Mouse (Mus musculus) hindbrain, embryonic 10.5 days (tissue): Measurements from ENCODE around the gene Rhbdd2. TPM values are rescaled to one million over a fixed set of nuclear protein-coding genes. Genes with fewer than 3 reads are reported as not detected.

Source experiments
- DNase-seq: peaks from one replicate; pipeline ENCODE4 v3.0.0-alpha.2; 2017; ENCODE audit warnings: low spot score
- H3K27ac ChIP-seq: fragments of 300-500 bp; sonication (generic); 2 replicates; pipeline ENCODE4 v1.5.1; 2016; ENCODE audit warnings: mild to moderate bottlenecking, moderate library complexity
- H3K27me3 ChIP-seq: fragments of 300-500 bp; sonication (generic); 2 replicates; pipeline ENCODE4 v1.6.1; 2016; ENCODE audit warnings: mild to moderate bottlenecking; ENCODE audit not compliant: poor library complexity, insufficient read depth, severe bottlenecking
- H3K36me3 ChIP-seq: fragments of 300-500 bp; sonication (generic); 2 replicates; pipeline ENCODE4 v1.6.1; 2016; ENCODE audit warnings: mild to moderate bottlenecking, moderate library complexity
- H3K4me1 ChIP-seq: fragments of 300-500 bp; sonication (generic); replicated peaks from 2 replicates; pipeline ENCODE4 v1.6.1; 2016; ENCODE audit warnings: mild to moderate bottlenecking
- H3K4me3 ChIP-seq: fragments of 300-500 bp; sonication (generic); 2 replicates; pipeline ENCODE4 v1.5.1; 2016; ENCODE audit warnings: mild to moderate bottlenecking, moderate library complexity
- H3K9me3 ChIP-seq: fragments of 300-500 bp; sonication (generic); 2 replicates; pipeline ENCODE4 v1.6.1; 2016; ENCODE audit warnings: mild to moderate bottlenecking, moderate library complexity
- WGBS: fragments of 180-500 bp; shearing (Covaris S2); methylation state at CpG from one replicate; pipeline ENCODE4 v1.1.7; 2016; 5-methylcytosine and 5-hydroxymethylcytosine counted together
- polyA plus RNA-seq: library from polyadenylated mRNA; unstranded; fragments of >200 nt; fragmentation: Nextera tagmentation; extraction: Ambion mirVana; gene quantifications from 2 replicates; pipeline ENCODE4 v1.2.1, GENCODE M21; 2016

Rhbdd2 gene
- polyA plus RNA-seq, 1 experiment from 2014 or later: 65.6 TPM

DNA sequence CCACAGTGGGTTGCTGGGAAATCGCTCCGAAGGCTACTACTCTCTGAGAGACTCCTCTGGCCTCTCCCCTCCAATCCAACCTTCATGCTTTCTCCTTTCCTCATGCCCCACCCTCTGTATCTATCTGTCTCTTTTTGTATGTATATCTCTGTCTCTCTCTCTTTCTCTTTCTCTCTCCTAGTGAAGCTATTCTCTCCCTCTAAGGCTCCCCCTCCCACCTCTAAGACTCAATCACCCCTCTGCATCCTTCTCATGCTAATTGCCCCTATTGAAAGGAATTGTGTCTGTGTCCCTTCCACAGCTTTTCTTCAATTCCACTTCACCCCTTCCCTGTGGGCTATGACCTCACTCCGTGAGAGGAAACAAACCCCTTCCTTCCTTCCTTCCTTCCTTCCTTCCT is 3.0 kb upstream of the Rhbdd2 start:
- 83% methylated on average over 3 of the region's 3 CpGs for WGBS
- Histone ChIP-seq H3K4me1 (peaks cover 20% of the 10 kb centered on the region), H3K27me3 (no peaks in the 10 kb centered on the region), H3K27ac (no peak overlapping the region), H3K9me3 (no peaks in the 10 kb centered on the region), H3K4me3 (no peak overlapping the region), H3K36me3 (no peaks in the 10 kb centered on the region)
- no peak for DNase-seq

- H3K4me3 ChIP-seq: no peak overlapping the region
- 40% methylated on average over 3 of the region's 3 CpGs for WGBS
- no peaks in the 10 kb centered on the region for H3K27me3 ChIP-seq
- peaks cover 20% of the 10 kb centered on the region for H3K4me1 ChIP-seq
- no peaks in the 10 kb centered on the region for H3K9me3 ChIP-seq
- H3K36me3 ChIP-seq: peaks cover 7% of the 10 kb centered on the region
- peak; percentile 34 for DNase-seq
- H3K27ac ChIP-seq: no peak overlapping the region
Observed at GRCm38 (mm10) chr5:135630598-135630997, 1.8 kb upstream of the Rhbdd2 start.

DNA sequence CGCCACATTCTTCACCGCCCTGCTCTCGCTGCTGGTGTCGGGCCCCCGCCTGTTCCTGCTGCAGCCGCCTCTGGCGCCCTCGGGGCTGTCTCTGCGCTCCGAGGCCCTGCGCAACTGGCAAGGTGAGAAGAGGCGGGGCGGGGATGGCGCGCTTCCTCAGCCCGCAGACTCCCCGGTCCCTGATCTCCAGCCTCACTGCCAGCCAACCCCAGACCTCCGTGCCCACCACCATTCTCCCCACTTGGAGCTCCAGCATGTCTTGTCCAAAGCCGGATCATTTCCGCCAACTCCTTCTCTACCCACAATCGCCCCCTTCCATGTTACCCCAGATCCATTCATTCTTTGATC is 353 bp downstream of the Rhbdd2 start:
- Histone ChIP-seq H3K4me3 (peak overlapping the region; percentile 93), H3K9me3 (no peaks in the 10 kb centered on the region), H3K27me3 (no peaks in the 10 kb centered on the region), H3K4me1 (peaks cover 20% of the 10 kb centered on the region), H3K36me3 (peaks cover 29% of the 10 kb centered on the region), H3K27ac (peak overlapping the region; percentile 98)
- DNase-seq: no peak
- under 1% methylated on average over 21 of the region's 21 CpGs for WGBS

- H3K27me3 ChIP-seq: no peaks in the 10 kb centered on the region
- H3K4me1 ChIP-seq: peaks cover 4% of the 10 kb centered on the region; the same call in 1 of the 2 replicates
- DNase-seq: no peak
- no peaks in the 10 kb centered on the region for H3K9me3 ChIP-seq
- H3K4me3 ChIP-seq: no peak overlapping the region
- 88% methylated on average over 7 of the region's 7 CpGs for WGBS
- no peak overlapping the region for H3K27ac ChIP-seq
- peaks cover 85% of the 10 kb centered on the region for H3K36me3 ChIP-seq
Observed at GRCm38 (mm10) chr5:135639760-135640458, 7.5 kb downstream of the Rhbdd2 start.

- DNase-seq: no peak
- Histone ChIP-seq H3K4me1 (peaks cover 4% of the 10 kb centered on the region; the same call in 1 of the 2 replicates), H3K27me3 (no peaks in the 10 kb centered on the region), H3K4me3 (no peak overlapping the region), H3K36me3 (peaks cover 80% of the 10 kb centered on the region), H3K27ac (no peak overlapping the region), H3K9me3 (no peaks in the 10 kb centered on the region)
- 93% methylated on average over 6 of the region's 6 CpGs for WGBS
Observed at GRCm38 (mm10) chr5:135640459-135640789, 8.0 kb downstream of the Rhbdd2 start.

GRCm38 (mm10) chr5:135641028-135641427 is 8.6 kb downstream of the Rhbdd2 start:
- Histone ChIP-seq H3K36me3 (peaks cover 74% of the 10 kb centered on the region), H3K4me1 (peaks cover 4% of the 10 kb centered on the region; the same call in 1 of the 2 replicates)

GRCm38 (mm10) chr5:135642686-135643551 is 10.5 kb downstream of the Rhbdd2 start:
- 85% methylated on average over 10 of the region's 10 CpGs for WGBS
- Histone ChIP-seq H3K27ac (peak overlapping the region; percentile 18; the same call in 1 of the 2 replicates), H3K9me3 (no peaks in the 10 kb centered on the region), H3K27me3 (no peaks in the 10 kb centered on the region), H3K36me3 (peaks cover 55% of the 10 kb centered on the region), H3K4me1 (peaks cover 4% of the 10 kb centered on the region; the same call in 1 of the 2 replicates), H3K4me3 (no peak overlapping the region)
- DNase-seq: no peak

More at GRCm38 (mm10) chr5:135641028-135641427, 8.6 kb downstream of the Rhbdd2 start:
- H3K4me3 ChIP-seq: no peak overlapping the region
- no peak for DNase-seq
- H3K9me3 ChIP-seq: no peaks in the 10 kb centered on the region
- H3K27ac ChIP-seq: no peak overlapping the region
- no peaks in the 10 kb centered on the region for H3K27me3 ChIP-seq
- WGBS: 92% methylated on average over 1 of the region's 1 CpGs

DNA sequence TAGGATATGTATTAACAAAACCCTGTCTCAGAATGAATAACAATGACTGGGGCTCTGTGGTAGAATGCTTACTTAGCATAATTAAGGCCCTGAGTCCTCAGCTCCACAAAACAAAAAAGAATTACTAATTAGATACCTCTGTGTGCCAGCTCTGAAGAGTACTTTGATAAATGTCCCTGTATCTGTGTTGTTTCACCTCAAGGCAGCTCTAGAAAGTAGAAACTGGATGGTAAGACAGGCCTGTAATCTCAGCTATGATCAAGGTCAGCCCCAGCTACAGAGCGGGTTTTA is 11.1 kb downstream of the Rhbdd2 start:
- no peaks in the 10 kb centered on the region for H3K9me3 ChIP-seq
- H3K27ac ChIP-seq: no peak overlapping the region
- no peaks in the 10 kb centered on the region for H3K27me3 ChIP-seq
- H3K4me1 ChIP-seq: peaks cover 4% of the 10 kb centered on the region; the same call in 1 of the 2 replicates
- no peak for DNase-seq
- WGBS: 93% methylated on average over 1 of the region's 1 CpGs
- no peak overlapping the region for H3K4me3 ChIP-seq
- peaks cover 49% of the 10 kb centered on the region for H3K36me3 ChIP-seq

DNA sequence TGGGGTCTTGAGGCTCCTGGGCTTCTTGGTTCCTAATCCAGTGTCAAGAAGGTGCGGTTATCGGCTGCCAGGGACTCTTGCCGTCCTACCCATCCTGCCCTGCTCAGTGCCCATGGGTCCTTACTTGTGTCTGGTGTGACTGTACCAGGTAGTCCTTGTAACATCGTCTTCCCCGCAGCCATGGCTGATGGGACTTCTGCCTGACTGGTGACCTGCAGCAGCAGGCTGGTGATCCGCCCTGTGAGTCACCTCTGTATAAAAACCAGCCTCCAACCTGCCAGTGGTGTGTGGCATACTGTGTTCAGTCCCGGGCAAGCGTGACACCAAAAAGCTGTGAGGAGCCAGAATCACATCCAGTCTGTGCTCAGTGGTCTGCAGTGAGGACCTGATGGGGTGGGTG is 11.5 kb downstream of the Rhbdd2 start:
- no peaks in the 10 kb centered on the region for H3K27me3 ChIP-seq
- no peak for DNase-seq
- 93% methylated on average over 8 of the region's 8 CpGs for WGBS
- H3K4me3 ChIP-seq: no peak overlapping the region
- no peak overlapping the region for H3K27ac ChIP-seq
- H3K4me1 ChIP-seq: peaks cover 4% of the 10 kb centered on the region; the same call in 1 of the 2 replicates
- H3K9me3 ChIP-seq: no peaks in the 10 kb centered on the region
- H3K36me3 ChIP-seq: peaks cover 45% of the 10 kb centered on the region

DNA sequence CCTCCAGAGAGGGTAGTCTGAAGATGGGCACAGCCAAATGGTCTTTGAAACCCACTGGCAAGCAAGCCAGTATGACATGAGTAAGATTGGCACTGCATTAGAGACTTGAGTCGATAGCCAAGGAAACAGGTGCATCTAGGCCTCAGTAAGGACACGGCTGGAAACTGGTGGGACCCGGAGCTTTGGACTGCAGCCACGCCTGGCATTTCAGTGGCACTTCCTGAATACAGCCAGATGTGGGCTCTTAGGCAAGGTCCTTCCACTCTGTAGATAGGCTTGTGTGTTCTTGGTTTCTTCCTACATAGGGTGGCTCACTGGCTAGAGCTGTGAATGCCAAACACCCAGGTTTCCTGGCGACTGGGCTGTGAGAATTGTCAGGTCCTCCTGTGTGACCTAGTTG is 12.9 kb downstream of the Rhbdd2 start:
- Histone ChIP-seq H3K27me3 (no peaks in the 10 kb centered on the region), H3K27ac (peak overlapping the region; percentile 29; the same call in 1 of the 2 replicates), H3K4me1 (peaks cover 4% of the 10 kb centered on the region; the same call in 1 of the 2 replicates), H3K9me3 (no peaks in the 10 kb centered on the region), H3K4me3 (no peak overlapping the region), H3K36me3 (peaks cover 31% of the 10 kb centered on the region)
- no peak for DNase-seq
- 87% methylated on average over 5 of the region's 5 CpGs for WGBS

DNA sequence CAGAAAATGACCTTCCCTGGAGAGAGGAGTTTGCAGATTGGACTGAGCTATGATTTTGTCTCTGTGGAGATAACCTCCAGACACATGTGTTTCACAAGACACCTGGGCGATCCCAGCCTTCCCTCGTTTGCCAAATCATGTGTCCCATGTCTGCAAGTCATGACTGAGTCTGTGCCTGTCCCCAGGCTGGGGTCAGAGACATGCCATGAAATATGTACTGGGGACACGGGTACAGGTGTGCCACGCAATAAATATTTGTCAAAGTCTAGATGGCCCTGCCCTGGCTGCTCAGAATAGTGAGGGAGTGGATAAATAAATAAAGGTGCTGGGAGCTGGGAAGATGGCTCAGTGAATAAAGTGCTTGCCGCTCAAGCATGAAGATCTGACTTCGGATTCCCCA is 13.6 kb downstream of the Rhbdd2 start:
- Histone ChIP-seq H3K27ac (0 out of 2 replicates have a peak overlapping the region, but pooled peaks have one; percentile 29), H3K9me3 (no peaks in the 10 kb centered on the region), H3K36me3 (peaks cover 24% of the 10 kb centered on the region), H3K4me3 (no peak overlapping the region), H3K4me1 (peaks cover 4% of the 10 kb centered on the region; the same call in 1 of the 2 replicates), H3K27me3 (no peaks in the 10 kb centered on the region)
- DNase-seq: no peak
- WGBS: 88% methylated on average over 6 of the region's 6 CpGs

- 79% methylated on average over 9 of the region's 9 CpGs for WGBS
- peaks cover 4% of the 10 kb centered on the region for H3K36me3 ChIP-seq
Observed at GRCm38 (mm10) chr5:135648461-135649308, 16.3 kb downstream of the Rhbdd2 start.

More at GRCm38 (mm10) chr5:135648461-135649308, 16.3 kb downstream of the Rhbdd2 start:
- Histone ChIP-seq H3K27me3 (no peaks in the 10 kb centered on the region), H3K4me3 (no peak overlapping the region), H3K4me1 (0 out of 2 replicates have a peak, but pooled peaks cover 6% of the 10 kb centered on the region), H3K9me3 (no peaks in the 10 kb centered on the region), H3K27ac (no peak overlapping the region)
- no peak for DNase-seq
